Mouse (Mus musculus): Measurements from ENCODE around the gene Spata48.
A peak's percentile ranks its signal among the peaks of the same experiment; 100 is the strongest.

The Spata48 gene

DNA sequence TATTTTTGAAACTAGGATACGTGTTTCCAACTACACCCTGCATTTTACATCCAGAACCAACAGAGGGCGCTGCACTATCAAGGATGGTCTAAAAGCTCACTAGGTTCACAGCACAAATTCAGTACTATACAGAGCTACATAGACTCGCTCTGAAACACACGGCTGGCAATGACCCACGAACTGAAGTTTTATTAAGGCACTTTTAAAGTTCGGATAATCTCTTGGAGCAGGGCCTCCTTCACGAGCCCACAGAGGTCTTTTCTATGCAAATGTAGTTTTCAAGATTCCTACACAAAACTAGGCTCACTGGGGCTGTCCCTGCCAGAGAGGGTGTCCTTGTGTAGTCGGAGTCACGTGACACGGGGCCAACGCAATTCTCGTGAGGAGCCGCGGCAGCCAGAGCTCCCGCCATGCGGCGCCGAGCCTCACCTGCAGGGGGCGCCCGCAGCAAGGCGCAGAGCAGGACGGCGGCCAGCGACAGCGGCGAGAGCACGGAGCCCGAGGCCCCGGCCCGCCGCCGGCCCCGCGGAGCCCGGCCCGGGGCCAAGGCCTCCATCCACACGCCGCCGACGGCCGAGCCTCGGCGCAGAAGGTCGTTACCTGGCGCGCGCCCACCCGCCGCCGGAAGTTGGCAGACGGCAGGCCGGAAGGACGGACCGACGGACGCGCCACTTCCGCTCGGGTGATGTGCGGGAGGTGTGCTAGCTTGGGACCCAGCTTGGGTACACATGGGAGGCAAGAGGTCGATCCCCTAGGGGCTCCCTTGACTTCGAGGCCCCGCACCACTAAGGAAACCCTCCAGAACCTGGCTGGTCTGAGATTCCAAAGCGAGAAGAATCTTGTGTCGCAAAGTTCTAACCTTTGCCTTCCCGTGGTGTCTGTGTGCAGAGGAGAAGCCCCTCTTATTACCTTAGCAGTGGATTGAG is at the start of gene Spata48, which contains the start of gene Zpbp:
TSS of gene Spata48 (plus strand) at position 460 of the 926 bp plus-strand sequence.
TSS of gene Zpbp (minus strand) at position 774 of the 926 bp plus-strand sequence.
- DNase-seq: peak; percentile 93

DNA sequence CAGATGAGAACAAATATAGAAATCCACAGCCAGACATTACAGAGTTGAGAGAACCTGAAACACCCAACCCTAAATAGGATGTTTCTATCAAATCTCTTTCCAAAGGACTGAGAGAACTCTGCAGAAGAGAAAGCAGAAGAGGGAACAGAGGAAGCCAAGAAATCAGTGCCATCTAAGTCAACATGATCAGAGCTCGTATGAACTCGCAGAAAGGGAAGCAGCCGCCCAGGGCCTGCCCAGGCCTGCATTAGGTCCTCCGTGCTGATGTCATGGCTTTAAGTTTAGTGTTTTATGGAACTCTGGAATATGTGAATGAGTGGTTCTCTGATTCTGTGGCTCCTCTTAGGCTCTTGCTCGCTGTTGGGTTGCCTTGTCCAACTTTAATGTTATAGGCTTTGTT is 47.7 kb upstream of the Spata48 start:
- DNase-seq: no peak

- no peak for DNase-seq
Measured at GRCm38 (mm10) chr11:11417356-11417755, 44.5 kb upstream of the Spata48 start.

- no peak for DNase-seq
Measured at GRCm38 (mm10) chr11:11455037-11455436, 6.9 kb upstream of the Spata48 start.

DNA sequence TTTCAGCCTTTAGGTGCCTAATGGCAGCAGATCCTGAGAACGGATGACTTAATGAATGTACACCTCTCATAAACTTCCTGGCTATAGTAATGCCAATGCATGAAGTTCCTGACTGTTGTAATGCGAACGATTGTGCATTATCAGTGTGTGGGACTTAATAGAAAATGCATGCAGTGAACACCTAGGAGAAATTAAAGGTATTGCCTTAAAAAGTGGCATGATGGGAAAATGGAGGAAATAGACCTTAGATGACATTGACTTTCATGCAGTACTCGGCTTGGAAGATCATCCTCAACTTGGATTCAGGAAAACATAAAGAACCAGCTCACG is 632 bp downstream of the Spata48 start:
- no peak for DNase-seq

DNA sequence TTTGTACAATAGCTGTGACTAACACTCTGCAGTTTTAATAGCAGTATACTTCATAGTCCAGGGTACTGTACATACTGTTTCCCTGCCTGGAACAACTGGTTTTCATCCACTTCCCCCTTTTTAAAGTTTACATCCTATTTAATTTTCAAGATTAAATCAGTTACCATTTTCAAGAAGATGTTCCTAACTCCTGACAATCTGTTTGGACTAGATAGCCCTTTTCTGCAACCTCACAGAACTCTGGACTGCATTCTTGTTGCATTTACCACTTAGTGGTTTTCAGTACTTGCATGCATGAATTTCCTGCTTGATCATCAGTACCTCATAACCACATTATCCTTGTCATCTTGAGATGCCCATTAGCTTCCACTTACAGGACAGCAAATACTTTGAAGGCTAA is 7.0 kb downstream of the Spata48 start:
- no peak for DNase-seq

GRCm38 (mm10) chr11:11484378-11484777 is 22.5 kb downstream of the Spata48 start:
- DNase-seq: peak; percentile 7

DNA sequence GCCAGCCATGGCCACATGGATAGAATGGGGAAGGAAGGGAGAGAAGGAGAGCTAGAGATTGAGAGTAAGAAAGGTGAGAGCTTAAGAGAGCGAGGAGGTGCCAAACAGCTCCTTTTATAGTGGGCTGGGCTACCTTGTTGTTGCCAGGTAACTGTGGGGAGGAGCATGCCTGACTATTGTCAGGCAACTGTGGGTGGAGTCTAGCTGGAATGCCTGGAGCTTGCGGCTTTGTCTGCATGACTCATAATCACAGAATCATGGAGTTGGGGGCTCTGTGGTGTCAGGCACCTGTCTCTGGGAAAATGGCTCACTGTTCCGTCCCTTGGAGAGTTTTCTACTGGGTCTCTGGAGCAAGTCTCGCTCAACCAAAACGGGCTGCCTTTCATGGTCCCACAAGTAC is 30.1 kb downstream of the Spata48 start:
- DNase-seq: no peak

GRCm38 (mm10) chr11:11495697-11496096 is 33.8 kb downstream of the Spata48 start:
- DNase-seq: no peak

DNA sequence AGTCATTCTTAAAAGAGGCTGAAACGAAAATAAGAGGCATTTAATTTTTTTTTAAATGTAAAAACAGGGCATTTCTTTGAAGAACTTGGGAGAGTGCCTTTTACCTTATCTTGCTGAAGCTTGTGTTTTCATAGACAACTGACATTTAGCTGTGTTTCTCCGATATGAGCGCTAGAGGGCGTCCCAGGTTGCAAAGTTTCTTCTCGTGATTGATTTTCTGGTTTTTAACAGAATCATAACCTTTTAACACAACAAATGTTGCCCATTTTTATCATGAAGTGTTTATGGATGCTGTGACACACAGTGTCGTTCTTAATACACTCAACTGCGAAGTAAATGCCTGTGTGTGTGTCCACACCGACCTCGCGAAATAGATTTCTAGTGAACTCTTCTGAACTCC is 38.0 kb downstream of the Spata48 start:
- peak; percentile 43 for DNase-seq

- no peak for DNase-seq
Measured at GRCm38 (mm10) chr11:11506187-11506586, 44.3 kb downstream of the Spata48 start.

DNA sequence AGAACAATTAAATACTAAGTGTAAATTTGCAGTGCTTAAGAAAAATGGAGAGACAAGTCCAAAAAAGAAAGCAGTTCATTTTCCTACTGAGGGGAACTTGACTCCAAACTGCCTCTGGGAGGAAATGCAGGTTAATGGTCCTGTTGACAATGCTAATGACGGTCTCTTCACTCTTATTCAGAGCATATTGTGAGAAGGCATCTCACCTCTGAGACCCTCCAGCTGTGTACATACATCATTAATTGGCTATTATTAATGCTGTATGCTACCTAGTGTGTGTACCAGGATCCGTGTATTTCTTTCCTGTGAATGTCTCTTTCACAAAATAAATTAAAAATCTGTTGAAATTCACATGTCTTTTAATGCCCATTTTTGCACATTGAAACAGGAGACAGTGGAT is 47.5 kb downstream of the Spata48 start:
- no peak for DNase-seq

GRCm38 (mm10) chr11:11512056-11512455 is 50.2 kb downstream of the Spata48 start:
- DNase-seq: no peak

DNA sequence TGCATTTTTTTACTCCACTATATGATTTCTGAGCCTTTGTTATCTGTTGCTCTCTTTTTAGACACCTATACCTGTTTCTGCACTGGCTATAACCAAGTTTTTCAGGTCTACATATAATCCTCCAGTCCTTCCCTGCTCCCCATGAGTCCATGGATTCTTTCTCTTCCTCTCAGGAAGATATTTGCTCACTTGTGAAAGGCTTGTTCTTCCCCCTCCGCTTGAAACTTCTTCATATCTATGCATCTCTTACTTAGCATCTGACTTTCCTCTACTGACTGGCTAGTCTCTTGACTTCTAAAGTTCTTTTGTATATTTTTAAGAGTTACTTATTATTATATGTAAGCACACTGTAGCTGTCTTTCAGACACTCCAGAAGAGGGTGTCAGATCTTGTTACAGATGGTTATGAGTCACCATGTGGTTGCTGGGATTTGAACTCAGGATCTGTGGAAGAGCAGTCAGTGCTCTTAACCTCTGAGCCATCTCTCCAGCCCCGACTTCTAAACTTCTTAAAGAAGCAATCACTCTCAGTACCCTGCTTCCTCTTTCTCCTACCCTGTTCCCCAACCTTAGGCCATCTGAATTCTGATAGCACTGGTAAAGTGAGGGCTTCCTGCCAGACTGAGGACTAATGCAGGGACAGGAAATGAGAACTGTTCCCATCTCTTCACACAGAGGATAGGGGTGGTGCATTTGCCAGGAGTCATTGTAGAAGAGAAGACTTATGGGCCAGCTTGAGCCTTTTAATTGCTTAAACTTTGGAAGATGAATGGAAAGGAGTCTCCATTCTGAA is 51.3 kb downstream of the Spata48 start:
- DNase-seq: no peak

DNA sequence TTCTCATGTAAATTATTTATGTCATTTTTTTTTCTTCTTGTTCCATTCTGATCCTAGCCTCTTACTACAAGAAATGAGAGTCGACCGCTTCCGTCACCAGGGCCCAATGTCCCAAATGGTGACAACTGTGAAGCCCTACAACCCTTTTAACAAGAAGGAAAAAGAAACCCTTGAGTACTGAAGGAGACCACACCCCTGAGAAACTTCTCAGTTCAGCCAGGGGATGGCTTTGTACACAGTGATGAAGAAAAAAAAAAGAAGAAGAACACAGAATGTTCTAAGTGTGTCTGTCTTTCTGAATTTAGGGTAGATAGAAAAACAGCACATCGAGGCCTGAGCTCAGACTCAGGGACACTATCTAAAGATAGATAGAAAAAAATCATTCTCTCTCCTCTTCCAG is 53.0 kb downstream of the Spata48 start:
- no peak for DNase-seq

- DNase-seq: no peak
Measured at GRCm38 (mm10) chr11:11517781-11518435, 56.0 kb downstream of the Spata48 start.

GRCm38 (mm10) chr11:11519255-11520243 is 57.7 kb downstream of the Spata48 start:
- no peak for DNase-seq

DNA sequence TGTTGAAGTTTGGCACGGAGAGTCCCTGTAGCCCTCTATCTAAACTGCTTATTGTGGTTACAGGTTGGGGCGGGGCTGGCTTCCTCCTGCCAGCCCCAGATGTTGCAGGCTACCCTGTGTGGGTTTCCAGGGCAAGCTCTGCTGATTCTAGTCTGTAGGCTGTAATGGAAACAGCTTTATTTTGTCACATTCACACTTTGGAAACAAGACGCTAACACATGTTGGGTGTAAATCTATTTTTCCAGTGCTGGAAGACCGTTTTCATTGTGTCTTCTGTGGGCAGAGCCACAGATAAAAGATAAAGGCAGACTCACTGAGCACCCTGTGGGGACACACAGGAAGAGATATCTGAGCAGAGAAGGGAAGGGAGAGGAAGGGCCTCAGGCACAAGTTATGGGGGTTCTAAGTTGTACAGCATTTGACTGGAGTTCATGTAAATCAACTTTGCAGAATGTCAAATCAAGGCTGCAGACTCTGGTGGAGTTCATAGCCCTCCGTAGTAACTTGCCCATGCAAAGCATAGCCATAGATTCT is 60.1 kb downstream of the Spata48 start:
- peak; percentile 58 for DNase-seq

DNA sequence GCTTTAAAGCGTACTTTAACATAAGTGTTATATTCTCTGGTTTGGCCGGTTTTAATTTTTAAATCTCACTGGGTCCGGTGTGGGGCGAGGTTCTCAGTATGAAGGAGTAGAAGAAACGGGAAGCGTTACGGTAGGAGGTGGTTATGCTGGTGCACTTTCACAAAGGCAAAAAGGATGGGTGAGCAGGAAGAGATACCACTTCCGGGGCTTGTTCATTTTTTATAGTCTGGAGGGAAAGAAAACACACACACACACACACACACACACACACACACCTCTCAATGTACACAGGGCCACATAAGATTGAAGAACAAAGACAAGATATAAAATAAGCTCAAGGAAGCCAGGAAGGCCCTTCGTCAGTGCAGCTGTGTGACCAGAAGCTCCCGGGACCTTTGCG is 66.9 kb downstream of the Spata48 start:
- no peak for DNase-seq

DNA sequence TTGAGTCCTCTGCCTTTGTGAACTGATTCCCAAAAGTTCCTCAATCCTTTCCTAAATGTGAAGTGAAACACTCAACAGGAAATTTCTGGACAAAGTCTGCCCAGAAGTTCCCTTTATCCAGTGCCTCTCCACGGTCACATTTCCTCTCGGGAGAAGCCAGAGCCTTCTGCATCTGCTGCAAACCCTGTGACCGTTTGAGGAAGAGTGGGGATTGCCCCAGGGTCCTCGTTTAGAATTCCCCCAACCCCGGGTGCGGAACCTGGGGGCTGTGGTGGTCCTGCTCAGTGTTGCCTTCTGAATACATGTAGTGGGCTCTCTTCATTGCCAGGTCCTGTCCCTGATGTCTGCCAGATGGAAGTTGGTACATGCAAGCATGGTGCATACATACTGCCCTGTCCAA is 67.3 kb downstream of the Spata48 start:
- no peak for DNase-seq

DNA sequence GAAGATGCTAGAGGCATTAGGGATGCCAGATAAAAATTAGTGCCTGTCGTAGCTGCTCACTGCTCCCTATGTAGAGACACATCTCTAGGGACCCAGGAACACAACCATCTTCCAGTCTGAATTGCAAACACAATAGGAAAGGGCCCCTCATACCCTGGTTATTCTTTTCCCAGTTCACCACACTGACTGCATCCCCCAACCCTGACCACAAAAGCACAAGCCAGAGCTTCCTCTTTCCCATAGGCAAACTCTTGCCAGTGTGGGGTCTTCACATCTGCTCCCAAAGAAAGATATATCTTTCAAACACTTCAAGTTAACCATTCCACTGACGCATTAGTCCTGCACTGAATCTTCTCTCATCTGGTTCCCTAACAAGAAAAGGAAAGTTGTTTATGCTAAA is 68.2 kb downstream of the Spata48 start:
- no peak for DNase-seq

DNA sequence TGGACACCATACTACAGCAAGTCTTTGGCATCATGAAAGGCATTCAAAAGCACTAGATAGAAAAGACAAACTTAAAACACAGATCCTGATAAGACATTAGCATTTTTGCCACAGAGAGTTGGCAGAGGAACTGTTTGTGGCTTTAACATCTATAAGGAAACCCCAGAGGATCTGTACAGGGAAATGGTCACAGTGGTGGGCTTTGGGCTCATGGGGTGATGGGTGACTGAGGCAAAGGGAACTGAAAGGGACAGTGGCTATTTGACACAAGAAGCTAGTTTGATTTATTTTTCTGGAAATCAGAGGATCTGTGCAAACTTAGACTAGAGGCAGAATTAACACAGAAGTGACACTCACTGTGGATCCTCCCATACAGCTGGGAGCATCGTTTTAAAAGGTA is 74.4 kb downstream of the Spata48 start:
- DNase-seq: no peak

Data from liver (tissue).